Mouse (Mus musculus): Measurements from ENCODE around the gene Uhrf1.

Gene Uhrf1

GRCm38 (mm10) chr17:56345364-56345763 lies 42.2 kb downstream of the Uhrf1 start:
- no peak for DNase-seq (ENCODE audit: low read depth, low spot score)

- DNase-seq (ENCODE audit: low read depth, low spot score), result no peak
These were observed 45.0 kb downstream of the Uhrf1 start for GRCm38 (mm10) chr17:56348128-56348527.

GRCm38 (mm10) chr17:56348586-56348985 lies 45.5 kb downstream of the Uhrf1 start:
- no peak for DNase-seq (ENCODE audit: low read depth, low spot score)

- peak; percentile 77 for DNase-seq (ENCODE audit: low read depth, low spot score)
These were observed 47.6 kb downstream of the Uhrf1 start for GRCm38 (mm10) chr17:56350694-56351093.

GRCm38 (mm10) chr17:56356921-56357885 lies 54.1 kb downstream of the Uhrf1 start:
- peak; percentile 81 for DNase-seq (ENCODE audit: low read depth, low spot score)

- DNase-seq (ENCODE audit: low read depth, low spot score), result no peak
These were observed 56.1 kb downstream of the Uhrf1 start for GRCm38 (mm10) chr17:56359183-56359725.

GRCm38 (mm10) chr17:56359864-56360263 lies 56.7 kb downstream of the Uhrf1 start:
- no peak for DNase-seq (ENCODE audit: low read depth, low spot score)

GRCm38 (mm10) chr17:56360451-56360850 lies 57.3 kb downstream of the Uhrf1 start:
- no peak for DNase-seq (ENCODE audit: low read depth, low spot score)

GRCm38 (mm10) chr17:56361542-56361941 lies 58.4 kb downstream of the Uhrf1 start:
- no peak for DNase-seq (ENCODE audit: low read depth, low spot score)

GRCm38 (mm10) chr17:56365791-56366673 lies 62.9 kb downstream of the Uhrf1 start:
- no peak for DNase-seq (ENCODE audit: low read depth, low spot score)

GRCm38 (mm10) chr17:56368291-56368790 lies 65.2 kb downstream of the Uhrf1 start:
- DNase-seq (ENCODE audit: low read depth, low spot score), result no peak

GRCm38 (mm10) chr17:56370090-56370489 lies 67.0 kb downstream of the Uhrf1 start:
- no peak for DNase-seq (ENCODE audit: low read depth, low spot score)

- no peak for DNase-seq (ENCODE audit: low read depth, low spot score)
These were observed 68.0 kb downstream of the Uhrf1 start for GRCm38 (mm10) chr17:56371029-56371660.

- DNase-seq (ENCODE audit: low read depth, low spot score), result peak; percentile 18
These were observed 69.0 kb downstream of the Uhrf1 start for GRCm38 (mm10) chr17:56372109-56372508.

Data from R1 (cell line).